Mouse (Mus musculus): Measurements from ENCODE around the gene Amz2. TPM values are rescaled to one million over a fixed set of nuclear protein-coding genes. Genes with fewer than 3 reads are reported as not detected.

Gene Amz2
- polyA plus RNA-seq, 2 experiments, result 12.6 to 13.1 TPM

- H3K4me1 ChIP-seq (replicated peaks; ENCODE audit: control insufficient read depth in 2 of 2, insufficient read depth in 2 of 2, low read length in 1 of 2), result peaks cover 0 to 2% of the 10 kb centered on the region in 2 experiments; a peak in 1 of 4 replicates
- ATAC-seq (ENCODE audit: insufficient read depth), result no peak
- H3K9ac ChIP-seq (replicated peaks), result no peak within 1 kb of the TSS
- no peaks in the 10 kb centered on the region for H3K36me3 ChIP-seq (replicated peaks; ENCODE audit: control insufficient read depth, insufficient read depth, low read depth)
- DNase-seq (ENCODE audit: low read depth in 3 of 3, low spot score in 3 of 3), result no peak
- no peaks in the 10 kb centered on the region for H3K9me3 ChIP-seq (ENCODE audit: control insufficient read depth, low read length)
- no peaks in the 10 kb centered on the region for H3K27me3 ChIP-seq (ENCODE audit: control insufficient read depth, insufficient read depth, low read length)
- 57% methylated on average over 6 of the region's 6 CpGs for WGBS (ENCODE audit: insufficient replicate concordance)
- no peak for TF ChIP-seq EP300 (IDR thresholded peaks at IDR 0.05; ENCODE audit: low read depth)
- no peak for TF ChIP-seq CTCF (IDR thresholded peaks at IDR 0.05; ENCODE audit: low read depth)
- H3K27ac ChIP-seq, result no peak within 1 kb of the TSS
- no peak within 1 kb of the TSS for H3K4me2 ChIP-seq (ENCODE audit: low read depth)
- no peak within 1 kb of the TSS for H3K4me3 ChIP-seq (ENCODE audit: insufficient read depth in 1 of 2, low read depth in 2 of 2, low read length in 2 of 2)
Observed at GRCm38 (mm10) chr11:109413617-109414016, 12.1 kb upstream of the Amz2 start, which contains the start of gene 9930022D16Rik. Gene 9930022D16Rik (plus strand): TSS chr11:109413917.

DNA sequence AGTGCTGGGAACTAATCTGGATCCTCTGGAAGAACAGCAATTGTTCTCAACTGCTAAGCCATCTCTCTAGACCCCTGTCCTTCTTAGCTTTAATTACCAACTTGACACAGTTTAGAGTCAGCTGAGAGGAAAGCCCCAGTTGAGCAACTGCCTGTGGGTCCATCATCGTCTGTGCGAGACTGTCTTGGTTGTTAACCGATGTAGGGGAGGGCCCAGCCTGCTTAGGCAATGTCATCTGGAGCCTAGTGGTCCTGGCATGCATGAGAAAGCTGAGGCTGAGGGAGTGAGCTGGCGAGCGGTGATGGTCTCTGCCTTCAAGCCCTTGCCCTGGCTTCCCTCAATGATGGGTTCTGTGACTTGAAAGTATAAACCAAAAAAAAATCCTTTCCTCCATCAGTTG lies 10.9 kb upstream of the Amz2 start:
- Histone ChIP-seq H3K27me3 (ENCODE audit: control insufficient read depth, insufficient read depth, low read length) (no peaks in the 10 kb centered on the region), H3K4me1 (replicated peaks; ENCODE audit: control insufficient read depth in 2 of 2, insufficient read depth in 2 of 2, low read length in 1 of 2) (peaks cover 0 to 4% of the 10 kb centered on the region in 2 experiments; a peak in 1 of 4 replicates), H3K36me3 (replicated peaks; ENCODE audit: control insufficient read depth, insufficient read depth, low read depth) (no peaks in the 10 kb centered on the region), H3K9ac (replicated peaks) (no peak overlapping the region), H3K4me3 (ENCODE audit: insufficient read depth in 1 of 2, low read depth in 2 of 2, low read length in 2 of 2) (no peak overlapping the region), H3K27ac (no peak overlapping the region), H3K9me3 (ENCODE audit: control insufficient read depth, low read length) (no peaks in the 10 kb centered on the region), H3K4me2 (ENCODE audit: low read depth) (no peak overlapping the region)
- TF ChIP-seq EP300 (IDR thresholded peaks at IDR 0.05; ENCODE audit: low read depth) (no peak), CTCF (IDR thresholded peaks at IDR 0.05; ENCODE audit: low read depth) (no peak)
- ATAC-seq (ENCODE audit: insufficient read depth) (no peak), DNase-seq (ENCODE audit: low read depth in 3 of 3, low spot score in 3 of 3) (no peak)
- 75% methylated on average over 5 of the region's 5 CpGs for WGBS (ENCODE audit: insufficient replicate concordance)

DNA sequence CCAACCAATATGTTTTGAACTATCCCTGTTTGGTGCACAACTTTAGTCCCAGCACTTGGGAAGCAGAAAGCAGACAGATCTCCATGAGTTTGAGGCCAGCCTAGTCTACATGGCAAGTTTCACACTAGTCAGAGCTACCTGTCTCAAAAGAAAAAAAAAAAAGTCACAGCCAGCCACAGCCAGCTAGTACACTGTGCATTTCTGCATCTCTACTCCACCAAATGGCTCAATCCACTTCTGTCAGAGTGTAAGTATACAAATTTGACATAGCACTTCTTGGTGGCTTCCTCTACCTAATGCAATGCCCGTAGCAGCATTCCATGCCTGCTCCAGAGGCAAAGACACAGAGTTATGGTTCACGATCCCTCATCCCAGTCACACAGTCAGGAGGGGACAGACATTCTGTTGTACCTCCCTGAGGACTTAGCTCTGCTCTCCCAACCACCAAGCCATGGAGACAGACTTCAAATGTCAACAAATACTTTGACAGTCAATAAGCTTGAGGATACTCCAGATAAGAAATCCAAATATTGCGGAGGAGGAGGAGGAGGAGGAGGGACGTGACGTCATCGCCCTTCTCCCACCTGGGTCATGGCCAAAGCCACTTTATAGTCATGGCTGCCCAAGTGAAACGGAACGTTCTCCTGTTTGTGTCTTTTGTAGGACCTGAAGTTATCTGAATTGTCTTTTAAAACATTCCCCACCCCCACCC lies 8.9 kb upstream of the Amz2 start:
- ATAC-seq (ENCODE audit: insufficient read depth), result no peak
- Histone ChIP-seq H3K9ac (replicated peaks) (no peak overlapping the region), H3K27ac (no peak overlapping the region), H3K4me3 (ENCODE audit: insufficient read depth in 1 of 2, low read depth in 2 of 2, low read length in 2 of 2) (no peak overlapping the region), H3K36me3 (replicated peaks; ENCODE audit: control insufficient read depth, insufficient read depth, low read depth) (no peaks in the 10 kb centered on the region), H3K4me1 (replicated peaks; ENCODE audit: control insufficient read depth in 2 of 2, insufficient read depth in 2 of 2, low read length in 1 of 2) (peaks cover 0 to 9% of the 10 kb centered on the region in 2 experiments; a peak in 2 of 4 replicates), H3K4me2 (ENCODE audit: low read depth) (no peak overlapping the region), H3K27me3 (ENCODE audit: control insufficient read depth, insufficient read depth, low read length) (no peaks in the 10 kb centered on the region), H3K9me3 (ENCODE audit: control insufficient read depth, low read length) (no peaks in the 10 kb centered on the region)
- TF ChIP-seq EP300 (IDR thresholded peaks at IDR 0.05; ENCODE audit: low read depth), result no peak
- TF ChIP-seq CTCF (IDR thresholded peaks at IDR 0.05; ENCODE audit: low read depth), result no peak
- WGBS (ENCODE audit: insufficient replicate concordance), result 56% methylated on average over 8 of the region's 8 CpGs
- DNase-seq (ENCODE audit: low read depth in 3 of 3, low spot score in 3 of 3), result no peak

DNA sequence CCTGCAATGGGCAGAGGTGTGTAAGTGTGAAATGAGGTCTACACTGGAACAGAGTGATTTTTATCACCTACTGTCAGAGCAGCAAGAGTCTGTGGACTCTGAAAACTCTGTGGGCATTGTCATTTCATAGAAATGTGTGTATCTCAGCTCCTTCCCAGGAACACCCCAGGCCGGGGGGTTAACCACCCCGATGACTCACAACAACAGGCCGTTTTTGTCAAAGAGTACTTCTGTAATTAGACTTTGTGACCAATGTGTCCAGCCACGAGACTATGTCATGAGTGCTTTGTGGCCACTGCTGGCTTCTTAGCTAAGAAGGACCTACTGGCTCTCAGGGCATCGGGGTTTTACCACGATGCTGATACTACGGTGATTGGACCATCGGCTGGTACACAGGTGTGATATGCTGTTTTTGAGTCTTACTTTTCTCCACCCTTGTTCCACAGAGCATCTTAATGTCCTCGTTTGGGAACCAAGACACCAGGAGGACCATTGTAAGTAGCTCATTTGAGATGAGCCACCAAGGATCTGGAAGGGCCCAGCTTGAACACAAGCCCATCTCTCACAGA lies 8.2 kb upstream of the Amz2 start:
- H3K27ac ChIP-seq, result no peak overlapping the region
- H3K4me3 ChIP-seq (ENCODE audit: insufficient read depth in 1 of 2, low read depth in 2 of 2, low read length in 2 of 2), result no peak overlapping the region
- no peaks in the 10 kb centered on the region for H3K27me3 ChIP-seq (ENCODE audit: control insufficient read depth, insufficient read depth, low read length)
- peaks cover 2% of the 10 kb centered on the region; the same call in 1 of the 2 replicates for H3K9me3 ChIP-seq (ENCODE audit: control insufficient read depth, low read length)
- no peak for DNase-seq (ENCODE audit: low read depth in 3 of 3, low spot score in 3 of 3)
- WGBS (ENCODE audit: insufficient replicate concordance), result 51% methylated on average over 9 of the region's 9 CpGs
- H3K4me2 ChIP-seq (ENCODE audit: low read depth), result no peak overlapping the region
- ATAC-seq (ENCODE audit: insufficient read depth), result no peak
- H3K36me3 ChIP-seq (replicated peaks; ENCODE audit: control insufficient read depth, insufficient read depth, low read depth), result no peaks in the 10 kb centered on the region
- H3K4me1 ChIP-seq (replicated peaks; ENCODE audit: control insufficient read depth in 2 of 2, insufficient read depth in 2 of 2, low read length in 1 of 2), result peaks cover 0 to 9% of the 10 kb centered on the region in 2 experiments; a peak in 2 of 4 replicates
- TF ChIP-seq EP300 (IDR thresholded peaks at IDR 0.05; ENCODE audit: low read depth), result no peak
- no peak for TF ChIP-seq CTCF (IDR thresholded peaks at IDR 0.05; ENCODE audit: low read depth)
- H3K9ac ChIP-seq (replicated peaks), result no peak overlapping the region

DNA sequence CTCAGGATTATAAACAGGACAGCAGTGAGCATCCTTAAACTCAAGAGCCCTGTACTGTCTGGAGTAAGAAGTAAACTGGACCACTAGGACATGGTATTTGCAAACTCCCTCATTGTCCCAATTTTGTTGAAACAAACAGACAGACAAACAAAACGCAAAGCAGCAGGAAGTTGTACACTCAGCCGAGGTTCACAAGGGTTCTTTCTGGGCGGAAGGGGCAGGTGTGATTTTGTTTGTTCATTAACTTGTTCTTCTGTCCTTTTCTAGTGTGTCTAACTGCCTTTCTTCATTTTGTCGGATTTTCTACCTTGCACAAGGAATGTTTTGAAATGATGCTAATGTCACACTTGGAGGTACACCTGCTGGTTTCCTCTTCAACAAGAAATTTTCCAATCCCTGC lies 6.3 kb upstream of the Amz2 start:
- 38% methylated on average over 4 of the region's 4 CpGs for WGBS (ENCODE audit: insufficient replicate concordance)
- H3K27me3 ChIP-seq (ENCODE audit: control insufficient read depth, insufficient read depth, low read length), result no peaks in the 10 kb centered on the region
- H3K27ac ChIP-seq, result no peak overlapping the region
- H3K9ac ChIP-seq (replicated peaks), result no peak overlapping the region
- no peak overlapping the region for H3K4me2 ChIP-seq (ENCODE audit: low read depth)
- TF ChIP-seq CTCF (IDR thresholded peaks at IDR 0.05; ENCODE audit: low read depth) (no peak), EP300 (IDR thresholded peaks at IDR 0.05; ENCODE audit: low read depth) (no peak)
- ATAC-seq (ENCODE audit: insufficient read depth), result no peak
- H3K4me1 ChIP-seq (replicated peaks; ENCODE audit: control insufficient read depth in 2 of 2, insufficient read depth in 2 of 2, low read length in 1 of 2), result peaks cover 7 to 18% of the 10 kb centered on the region in 2 experiments
- peaks cover 2% of the 10 kb centered on the region; the same call in 1 of the 2 replicates for H3K9me3 ChIP-seq (ENCODE audit: control insufficient read depth, low read length)
- DNase-seq (ENCODE audit: low read depth in 3 of 3, low spot score in 3 of 3), result no peak
- no peak overlapping the region for H3K4me3 ChIP-seq (ENCODE audit: insufficient read depth in 1 of 2, low read depth in 2 of 2, low read length in 2 of 2)
- H3K36me3 ChIP-seq (replicated peaks; ENCODE audit: control insufficient read depth, insufficient read depth, low read depth), result no peaks in the 10 kb centered on the region

Data from liver, embryonic 14.5 days (tissue).